Mouse (Mus musculus): Measurements from ENCODE around the gene Adk. TPM values are rescaled to one million over a fixed set of nuclear protein-coding genes. Genes with fewer than 3 reads are reported as not detected.

Gene Adk
- polyA plus RNA-seq, 1 experiment = 27.3 TPM

GRCm38 (mm10) chr14:21110492-21110891, 58.1 kb downstream of the Adk start:
- H3K4me1 ChIP-seq (ENCODE audit: control insufficient read depth, insufficient read depth, low read length) = peaks cover 3% of the 10 kb centered on the region; the same call in 1 of the 2 replicates
- no peak overlapping the region for H3K27ac ChIP-seq (ENCODE audit: control insufficient read depth, insufficient read depth, low read depth, low read length, poor library complexity)
- H3K4me3 ChIP-seq (replicated peaks; ENCODE audit: control insufficient read depth, low read depth, low read length) = no peak overlapping the region
- 79% methylated on average over 4 of the region's 4 CpGs for WGBS
- TF ChIP-seq CTCF (IDR thresholded peaks at IDR 0.05; ENCODE audit: control insufficient read depth, insufficient read depth, low read length) = no peak
- TF ChIP-seq POLR2A (IDR thresholded peaks at IDR 0.05; ENCODE audit: borderline replicate concordance, control insufficient read depth, low read depth, low read length) = no peak

- no peak overlapping the region for H3K27ac ChIP-seq (ENCODE audit: control insufficient read depth, insufficient read depth, low read depth, low read length, poor library complexity)
- peaks cover 3% of the 10 kb centered on the region; the same call in 1 of the 2 replicates for H3K4me1 ChIP-seq (ENCODE audit: control insufficient read depth, insufficient read depth, low read length)
- 83% methylated on average over 1 of the region's 1 CpGs for WGBS
- no peak overlapping the region for H3K4me3 ChIP-seq (replicated peaks; ENCODE audit: control insufficient read depth, low read depth, low read length)
- TF ChIP-seq CTCF (IDR thresholded peaks at IDR 0.05; ENCODE audit: control insufficient read depth, insufficient read depth, low read length) (no peak), POLR2A (IDR thresholded peaks at IDR 0.05; ENCODE audit: borderline replicate concordance, control insufficient read depth, low read depth, low read length) (no peak)
These were observed 59.1 kb downstream of the Adk start for GRCm38 (mm10) chr14:21111500-21111899.

GRCm38 (mm10) chr14:21112174-21112573, 59.8 kb downstream of the Adk start:
- TF ChIP-seq CTCF (IDR thresholded peaks at IDR 0.05; ENCODE audit: control insufficient read depth, insufficient read depth, low read length) (no peak), POLR2A (IDR thresholded peaks at IDR 0.05; ENCODE audit: borderline replicate concordance, control insufficient read depth, low read depth, low read length) (no peak)
- Histone ChIP-seq H3K27ac (ENCODE audit: control insufficient read depth, insufficient read depth, low read depth, low read length, poor library complexity) (no peak overlapping the region), H3K4me1 (ENCODE audit: control insufficient read depth, insufficient read depth, low read length) (no peaks in the 10 kb centered on the region), H3K4me3 (replicated peaks; ENCODE audit: control insufficient read depth, low read depth, low read length) (no peak overlapping the region)
- WGBS = 82% methylated on average over 5 of the region's 5 CpGs

- H3K27ac ChIP-seq (ENCODE audit: control insufficient read depth, insufficient read depth, low read depth, low read length, poor library complexity) = no peak overlapping the region
- TF ChIP-seq CTCF (IDR thresholded peaks at IDR 0.05; ENCODE audit: control insufficient read depth, insufficient read depth, low read length) (no peak), POLR2A (IDR thresholded peaks at IDR 0.05; ENCODE audit: borderline replicate concordance, control insufficient read depth, low read depth, low read length) (no peak)
These were observed 60.4 kb downstream of the Adk start for GRCm38 (mm10) chr14:21112742-21113141.

GRCm38 (mm10) chr14:21114339-21114738, 62.0 kb downstream of the Adk start:
- H3K4me3 ChIP-seq (replicated peaks; ENCODE audit: control insufficient read depth, low read depth, low read length) = no peak overlapping the region
- no peak for TF ChIP-seq POLR2A (IDR thresholded peaks at IDR 0.05; ENCODE audit: borderline replicate concordance, control insufficient read depth, low read depth, low read length)
- no peak for TF ChIP-seq CTCF (IDR thresholded peaks at IDR 0.05; ENCODE audit: control insufficient read depth, insufficient read depth, low read length)
- no peaks in the 10 kb centered on the region for H3K4me1 ChIP-seq (ENCODE audit: control insufficient read depth, insufficient read depth, low read length)
- H3K27ac ChIP-seq (ENCODE audit: control insufficient read depth, insufficient read depth, low read depth, low read length, poor library complexity) = no peak overlapping the region

More at GRCm38 (mm10) chr14:21112742-21113141, 60.4 kb downstream of the Adk start:
- WGBS = 72% methylated on average over 6 of the region's 6 CpGs
- no peaks in the 10 kb centered on the region for H3K4me1 ChIP-seq (ENCODE audit: control insufficient read depth, insufficient read depth, low read length)
- no peak overlapping the region for H3K4me3 ChIP-seq (replicated peaks; ENCODE audit: control insufficient read depth, low read depth, low read length)

- Histone ChIP-seq H3K4me3 (replicated peaks; ENCODE audit: control insufficient read depth, low read depth, low read length) (no peak overlapping the region), H3K4me1 (ENCODE audit: control insufficient read depth, insufficient read depth, low read length) (no peaks in the 10 kb centered on the region), H3K27ac (ENCODE audit: control insufficient read depth, insufficient read depth, low read depth, low read length, poor library complexity) (no peak overlapping the region)
- WGBS = 87% methylated on average over 4 of the region's 4 CpGs
- no peak for TF ChIP-seq CTCF (IDR thresholded peaks at IDR 0.05; ENCODE audit: control insufficient read depth, insufficient read depth, low read length)
- no peak for TF ChIP-seq POLR2A (IDR thresholded peaks at IDR 0.05; ENCODE audit: borderline replicate concordance, control insufficient read depth, low read depth, low read length)
These were observed 62.9 kb downstream of the Adk start for GRCm38 (mm10) chr14:21115318-21115717.

GRCm38 (mm10) chr14:21115888-21116460, 63.6 kb downstream of the Adk start:
- WGBS = 48% methylated on average over 3 of the region's 3 CpGs
- Histone ChIP-seq H3K27ac (ENCODE audit: control insufficient read depth, insufficient read depth, low read depth, low read length, poor library complexity) (no peak overlapping the region), H3K4me1 (ENCODE audit: control insufficient read depth, insufficient read depth, low read length) (no peaks in the 10 kb centered on the region), H3K4me3 (replicated peaks; ENCODE audit: control insufficient read depth, low read depth, low read length) (no peak overlapping the region)
- TF ChIP-seq CTCF (IDR thresholded peaks at IDR 0.05; ENCODE audit: control insufficient read depth, insufficient read depth, low read length) (no peak), POLR2A (IDR thresholded peaks at IDR 0.05; ENCODE audit: borderline replicate concordance, control insufficient read depth, low read depth, low read length) (no peak)

GRCm38 (mm10) chr14:21118095-21118494, 65.7 kb downstream of the Adk start:
- no peaks in the 10 kb centered on the region for H3K4me1 ChIP-seq (ENCODE audit: control insufficient read depth, insufficient read depth, low read length)
- WGBS = 83% methylated on average over 4 of the region's 4 CpGs
- H3K27ac ChIP-seq (ENCODE audit: control insufficient read depth, insufficient read depth, low read depth, low read length, poor library complexity) = no peak overlapping the region
- TF ChIP-seq POLR2A (IDR thresholded peaks at IDR 0.05; ENCODE audit: borderline replicate concordance, control insufficient read depth, low read depth, low read length) (no peak), CTCF (IDR thresholded peaks at IDR 0.05; ENCODE audit: control insufficient read depth, insufficient read depth, low read length) (no peak)
- no peak overlapping the region for H3K4me3 ChIP-seq (replicated peaks; ENCODE audit: control insufficient read depth, low read depth, low read length)
